Mouse (Mus musculus) thymus, postnatal 36 days (tissue): Measurements from ENCODE around the gene Uhrf1bp1l.

Experiments used
- DNase-seq, 2 experiments: peaks; one replicate each; pipeline ENCODE4 v3.0.0; 2022; ENCODE audit warnings: mixed read lengths in 2 of 2

Uhrf1bp1l gene

GRCm38 (mm10) chr10:89855251-89855875 is 110.6 kb downstream of the Uhrf1bp1l start:
- no peak for DNase-seq

GRCm38 (mm10) chr10:89856286-89856685 is 111.5 kb downstream of the Uhrf1bp1l start:
- no peak for DNase-seq

- DNase-seq: no peak
These were observed 123.4 kb downstream of the Uhrf1bp1l start for GRCm38 (mm10) chr10:89868211-89868610.

- DNase-seq: no peak
These were observed 124.0 kb downstream of the Uhrf1bp1l start for GRCm38 (mm10) chr10:89868836-89869235.
